Mouse (Mus musculus) gastrocnemius, adult 8-10 months (tissue): ENCODE data around the gene Jak2. TPM values are rescaled to one million over a fixed set of nuclear protein-coding genes. Genes with fewer than 3 reads are reported as not detected.

Source experiments
- DNase-seq, 2 experiments: peaks; one replicate each; pipeline ENCODE4 v3.0.0; 2022; ENCODE audit warnings: low spot score in 2 of 2
- total RNA-seq, 4 experiments: library from RNA; stranded (reverse); gene quantifications; 2 replicates each; pipeline ENCODE4 v1.2.4; 2022

Gene Jak2
- total RNA-seq, 4 experiments from 2014 or later: 20.4 to 28.3 (median 24.3) TPM

- DNase-seq: peak; percentile 84 to 88
Measured at GRCm38 (mm10) chr19:29361468-29362130, 110.0 kb downstream of the Jak2 start.

- DNase-seq: no peak
Measured at GRCm38 (mm10) chr19:29362173-29362930, 110.7 kb downstream of the Jak2 start.

Other genes with a start within 250 kb of the Jak2 start
- gene Ak3, start 203.9 kb upstream of the Jak2 start, total RNA-seq: 10 to 100 TPM; 32.4 to 42.5 (median 39.8) TPM
- 1 to 10 TPM; 5.0 to 8.5 (median 6.9) TPM for gene Rcl1, start 150.5 kb upstream of the Jak2 start, total RNA-seq
- gene Insl6, start 73.5 kb downstream of the Jak2 start, total RNA-seq: not detected
- gene Rln1, start 82.8 kb downstream of the Jak2 start, total RNA-seq: not detected
- gene Plgrkt, start 115.6 kb downstream of the Jak2 start, total RNA-seq: 10 to 100 TPM; 14.3 to 19.8 (median 17.8) TPM
- 1 to 10 TPM in 1 of 4 experiments, under 1 TPM in 3; 0.65 to 1.1 (median 0.76) TPM for gene Cd274, start 115.6 kb downstream of the Jak2 start, total RNA-seq
- gene Pdcd1lg2, start 159.1 kb downstream of the Jak2 start, total RNA-seq: not detected